Mouse (Mus musculus): Measurements from ENCODE around the gene Tex48.

Gene Tex48

GRCm38 (mm10) chr4:63594459-63595110 lies 27.6 kb downstream of the Tex48 start:
- DNase-seq = no peak

GRCm38 (mm10) chr4:63590538-63590937 lies 31.7 kb downstream of the Tex48 start:
- no peak for DNase-seq

GRCm38 (mm10) chr4:63589987-63590386 lies 32.2 kb downstream of the Tex48 start:
- no peak for DNase-seq

GRCm38 (mm10) chr4:63586240-63586639 lies 36.0 kb downstream of the Tex48 start:
- no peak for DNase-seq

GRCm38 (mm10) chr4:63585216-63585615 lies 37.0 kb downstream of the Tex48 start:
- DNase-seq = no peak

GRCm38 (mm10) chr4:63582580-63582979 lies 39.6 kb downstream of the Tex48 start:
- no peak for DNase-seq

GRCm38 (mm10) chr4:63580078-63580477 lies 42.1 kb downstream of the Tex48 start:
- DNase-seq = no peak

GRCm38 (mm10) chr4:63579649-63580048 lies 42.6 kb downstream of the Tex48 start:
- no peak for DNase-seq

- DNase-seq = no peak
Observed at GRCm38 (mm10) chr4:63572621-63573020, 49.6 kb downstream of the Tex48 start.

GRCm38 (mm10) chr4:63570208-63570781 lies 51.9 kb downstream of the Tex48 start:
- no peak for DNase-seq

- no peak for DNase-seq
Observed at GRCm38 (mm10) chr4:63569322-63569721, 52.9 kb downstream of the Tex48 start.

- no peak for DNase-seq
Observed at GRCm38 (mm10) chr4:63567712-63568390, 54.4 kb downstream of the Tex48 start.

- DNase-seq = no peak
Observed at GRCm38 (mm10) chr4:63562742-63563141, 59.5 kb downstream of the Tex48 start.

- DNase-seq = no peak
Observed at GRCm38 (mm10) chr4:63561861-63562675, 60.2 kb downstream of the Tex48 start.

- no peak for DNase-seq
Observed at GRCm38 (mm10) chr4:63560079-63560478, 62.1 kb downstream of the Tex48 start.

- DNase-seq = no peak
Observed at GRCm38 (mm10) chr4:63559127-63559697, 63.0 kb downstream of the Tex48 start.

GRCm38 (mm10) chr4:63558407-63559081 lies 63.7 kb downstream of the Tex48 start, which contains the start of gene Tmem268:
Gene Tmem268 (plus strand): TSS chr4:63558781.
- peak; percentile 66 for DNase-seq

- no peak for DNase-seq
Observed at GRCm38 (mm10) chr4:63557124-63558059, 64.8 kb downstream of the Tex48 start.
